Mouse (Mus musculus) gastrocnemius, adult 2 months (tissue): Measurements from ENCODE around the gene Hif3a. TPM values are rescaled to one million over a fixed set of nuclear protein-coding genes. Genes with fewer than 3 reads are reported as not detected.

ENCODE experiments used
- DNase-seq: peaks from one replicate; pipeline ENCODE4 v3.0.0; 2022
- H3K27ac ChIP-seq: fragments of 200-600 bp; 2 replicates; pipeline ENCODE4 v1.8.1; 2022; ENCODE audit warnings: mild to moderate bottlenecking
- H3K4me3 ChIP-seq: fragments of 200-600 bp; 2 replicates; pipeline ENCODE4 v1.8.1; 2022; ENCODE audit warnings: mild to moderate bottlenecking, moderate library complexity
- CTCF ChIP-seq: fragments of 200-600 bp; IDR thresholded peaks from 2 replicates; pipeline ENCODE4 v1.8.1; 2022; ENCODE audit warnings: antibody characterized with exemption, mild to moderate bottlenecking, moderate library complexity
- intact Hi-C: fragments of 180-260 bp; cut with DNase I; formaldehyde crosslinking; loops from one replicate; pipeline ENCODE4 v1.15.1; 2025
- total RNA-seq, 2 experiments: library from RNA; stranded (reverse); gene quantifications; 2 replicates each; pipeline ENCODE4 v1.2.3; 2021

Hif3a gene
- total RNA-seq, 2 experiments from 2014 or later: 0.84 to 1.6 TPM

DNA sequence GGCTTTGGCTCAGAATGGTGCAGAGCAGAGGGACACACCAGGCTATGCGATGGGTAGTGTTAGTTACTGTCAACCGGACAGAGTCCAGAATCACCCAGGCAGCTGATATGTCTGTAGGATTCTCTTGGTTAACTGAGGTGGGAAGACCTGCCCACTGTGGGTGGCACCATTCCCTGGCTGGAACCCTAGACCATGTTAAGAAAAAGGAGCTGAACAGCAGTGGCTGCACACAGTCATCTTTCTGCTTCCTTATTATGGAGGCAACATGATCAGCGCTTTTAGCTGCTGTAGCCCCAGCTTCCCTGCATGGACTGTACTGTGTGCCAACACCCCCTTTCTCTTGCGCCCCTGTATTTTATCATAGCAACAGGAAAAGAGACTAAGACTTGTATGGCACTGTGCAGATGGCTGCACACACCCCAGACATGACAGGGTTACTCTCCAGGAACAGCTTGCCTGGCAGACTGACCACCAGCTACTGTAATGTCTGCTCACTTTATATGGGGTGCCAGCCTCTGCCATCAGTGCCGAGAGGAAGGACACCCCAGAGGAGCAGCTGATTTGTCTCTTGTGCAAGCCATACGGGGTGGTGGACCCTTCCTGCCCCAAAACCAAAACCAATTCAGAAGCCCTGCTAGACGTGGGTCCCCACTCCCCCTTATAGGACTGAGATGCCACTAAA, 50.2 kb downstream of the Hif3a start:
- TF ChIP-seq CTCF: no peak
- Histone ChIP-seq H3K4me3 (no peak overlapping the region), H3K27ac (no peak overlapping the region)
- no peak for DNase-seq
- intact Hi-C loops: no loop called here

DNA sequence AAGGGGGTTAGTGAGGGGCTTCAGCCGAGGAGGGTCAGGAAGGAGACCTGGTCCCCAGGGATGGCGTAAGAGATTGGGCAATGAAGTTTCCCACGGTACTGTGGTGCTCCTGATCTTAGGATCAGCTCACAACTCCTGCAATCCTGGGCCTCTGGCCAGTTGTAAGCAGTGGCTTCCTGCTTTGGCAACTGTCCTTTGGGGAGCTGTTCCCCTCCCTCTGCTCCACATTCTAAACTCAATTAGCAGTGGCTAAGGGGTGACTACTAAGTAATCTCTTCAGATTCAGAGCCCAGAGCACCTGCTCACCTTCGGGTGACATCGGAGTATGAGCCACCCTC, 52.2 kb downstream of the Hif3a start:
- no peak for TF ChIP-seq CTCF
- Histone ChIP-seq H3K4me3 (no peak overlapping the region), H3K27ac (no peak overlapping the region)
- intact Hi-C loops: no loop called here
- no peak for DNase-seq

DNA sequence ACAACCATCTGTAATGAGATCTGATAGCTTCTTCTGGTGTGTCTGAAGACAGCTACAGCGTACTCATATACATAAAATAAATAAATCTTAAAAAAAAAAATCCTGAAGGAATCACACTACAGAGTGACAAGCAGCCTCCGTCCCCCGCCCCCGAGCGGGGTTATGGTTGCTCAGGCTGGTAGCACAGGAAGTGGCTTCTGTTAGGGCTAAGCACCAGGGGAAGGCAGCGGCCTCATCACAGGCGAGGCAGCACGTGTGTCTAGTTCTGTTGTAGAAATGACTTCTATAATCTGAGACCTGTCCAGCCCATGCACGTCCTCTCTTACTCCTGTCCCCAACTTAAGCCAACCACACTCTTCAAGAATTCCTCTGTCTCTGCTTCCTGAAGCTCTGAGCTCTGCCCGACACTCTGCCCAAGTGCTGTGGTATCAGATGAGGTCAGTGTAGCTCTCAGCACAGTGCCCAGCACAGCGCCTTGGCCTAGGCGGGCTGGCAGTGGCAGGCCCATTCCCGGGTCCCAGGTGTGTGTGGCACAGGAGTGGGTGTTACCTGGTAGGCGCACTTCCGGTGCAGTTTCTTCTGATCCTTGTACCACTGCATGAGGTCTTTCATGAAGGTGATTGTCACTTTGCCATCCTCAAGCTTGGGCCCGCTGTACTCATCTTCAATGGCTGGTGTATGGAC, 52.8 kb downstream of the Hif3a start:
- intact Hi-C loops: no loop called here
- no peak for DNase-seq
- no peak for TF ChIP-seq CTCF
- H3K4me3 ChIP-seq: no peak overlapping the region
- no peak overlapping the region for H3K27ac ChIP-seq

DNA sequence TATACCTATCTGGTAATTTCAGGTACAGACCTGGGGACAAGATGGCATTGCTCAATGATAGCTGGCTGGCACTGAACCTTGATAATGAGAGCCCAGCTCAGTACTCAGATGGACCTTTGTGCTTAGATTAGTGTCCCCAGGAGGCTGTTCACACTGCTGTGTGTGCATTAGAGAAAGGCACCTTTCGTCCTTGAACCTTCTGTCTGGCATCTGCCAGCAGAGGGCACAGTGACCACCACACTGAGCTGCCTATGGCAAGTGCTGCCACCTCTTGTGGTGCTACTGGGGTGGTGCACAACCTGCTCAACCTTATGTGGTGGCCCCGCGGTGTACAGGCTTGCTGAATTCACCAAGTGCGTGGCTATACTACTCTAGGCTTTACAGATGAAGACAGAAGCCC, 54.9 kb downstream of the Hif3a start:
- peak; percentile 57 for TF ChIP-seq CTCF
- no peak overlapping the region for H3K4me3 ChIP-seq
- H3K27ac ChIP-seq: no peak overlapping the region
- DNase-seq: no peak
- intact Hi-C loops: no loop called here

DNA sequence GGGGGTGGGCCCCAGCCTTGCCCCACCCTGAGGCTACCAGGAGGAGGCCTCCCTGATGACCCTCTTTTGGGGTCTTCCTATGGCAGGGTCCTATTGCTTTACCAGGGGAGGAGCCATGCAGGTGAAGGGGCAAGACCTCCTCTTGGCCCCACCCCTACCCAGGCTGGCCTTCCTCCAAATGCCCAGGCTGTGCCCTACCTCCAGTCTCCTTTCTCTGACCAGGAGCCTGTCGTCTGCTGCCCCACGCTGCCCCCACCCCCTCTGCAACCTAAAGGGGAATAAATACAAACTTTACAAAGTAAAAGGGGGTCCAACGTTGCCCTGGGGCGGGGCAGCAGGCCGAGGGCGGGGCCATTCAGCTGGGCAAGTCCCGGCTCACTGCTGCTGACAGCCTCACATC, 57.5 kb downstream of the Hif3a start:
- no peak for TF ChIP-seq CTCF
- Histone ChIP-seq H3K4me3 (no peak overlapping the region), H3K27ac (no peak overlapping the region)
- intact Hi-C loops: no loop called here
- DNase-seq: no peak

DNA sequence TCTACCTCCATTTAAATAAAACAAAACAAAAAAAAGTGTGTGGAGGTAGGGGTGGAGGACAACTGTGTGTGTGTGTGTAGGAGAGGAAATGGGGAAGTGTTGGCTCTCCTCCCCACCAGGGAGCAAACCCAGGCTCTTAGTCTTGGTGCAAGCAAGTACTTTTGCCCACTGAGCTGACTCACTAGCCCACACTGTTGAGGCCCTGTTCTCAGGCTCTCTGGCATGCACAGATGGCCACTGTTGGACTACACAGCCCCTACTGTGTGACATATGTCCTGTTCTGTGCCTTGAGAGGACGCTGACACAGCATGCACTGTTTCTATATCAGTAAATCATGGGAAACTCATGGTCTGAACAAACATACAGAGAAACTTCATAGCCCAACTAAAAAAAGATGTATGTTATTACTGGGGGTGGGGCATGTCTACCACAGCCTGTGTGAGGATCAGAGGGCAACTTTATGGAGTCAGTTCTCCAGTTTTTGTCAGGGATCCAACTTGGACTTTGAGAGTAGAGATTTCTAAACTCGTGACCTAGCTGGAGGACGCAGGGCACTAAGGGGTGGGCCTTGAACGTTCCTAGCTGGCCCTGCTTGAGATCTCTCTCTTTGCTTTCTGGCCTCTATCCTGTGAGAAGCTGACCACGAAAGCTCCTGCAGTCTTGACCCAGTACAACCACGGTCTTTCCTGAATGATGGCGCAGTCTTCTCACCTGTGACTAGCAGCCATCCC, 58.8 kb downstream of the Hif3a start:
- peak overlapping the region; percentile 66 for H3K27ac ChIP-seq
- TF ChIP-seq CTCF: no peak
- DNase-seq: no peak
- intact Hi-C loops: loop anchor here (2.0 kb wide), 1 partner anchor 63 kb away; no protein-coding TSS in a partner anchor
- no peak overlapping the region for H3K4me3 ChIP-seq

DNA sequence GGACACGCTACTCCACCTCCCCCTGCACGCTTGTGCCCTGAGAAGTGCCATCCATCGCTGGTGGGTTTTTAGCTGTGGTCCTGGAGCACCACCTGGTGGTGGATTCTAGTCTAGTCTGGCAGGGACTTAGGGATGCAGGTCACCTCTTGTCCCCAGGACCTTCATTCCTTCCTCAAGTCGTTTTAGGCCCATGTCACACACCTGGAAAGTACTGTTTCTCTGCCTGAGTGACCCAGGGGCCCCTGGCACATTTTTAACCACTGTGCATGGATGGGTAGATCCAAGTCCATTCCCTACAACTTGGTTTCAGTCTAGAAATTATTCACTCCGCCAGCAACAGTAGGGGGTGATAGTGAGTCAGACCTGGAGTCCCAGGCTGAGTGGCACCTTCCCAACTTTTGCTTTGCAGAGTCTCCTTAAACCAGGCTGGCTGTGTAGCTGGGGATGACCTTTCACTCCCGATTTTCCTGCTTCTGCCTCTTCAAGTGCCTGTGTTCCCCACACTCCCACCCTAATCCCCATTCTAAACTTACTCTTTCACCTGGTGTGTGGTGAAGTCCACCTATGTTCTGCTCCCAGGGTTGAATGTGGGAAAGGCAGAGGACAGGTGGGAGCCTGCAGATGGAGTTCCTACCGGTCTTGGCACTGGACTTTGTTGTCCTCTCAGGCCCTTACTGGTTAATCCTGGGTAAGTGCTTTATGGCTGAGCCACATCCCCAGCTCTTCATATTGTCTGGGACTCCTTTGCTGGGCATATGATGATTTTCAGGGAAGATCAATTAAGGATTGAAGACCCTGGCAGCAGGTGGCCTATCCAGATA, 59.6 kb downstream of the Hif3a start:
- intact Hi-C loops: loop anchor here (1.0 to 2.0 kb wide), 4 partner anchors 49 to 71 kb away; no protein-coding TSS in a partner anchor
- TF ChIP-seq CTCF: peak; percentile 77
- Histone ChIP-seq H3K4me3 (no peak overlapping the region), H3K27ac (peak overlapping the region; percentile 66)
- DNase-seq: peak; percentile 84

DNA sequence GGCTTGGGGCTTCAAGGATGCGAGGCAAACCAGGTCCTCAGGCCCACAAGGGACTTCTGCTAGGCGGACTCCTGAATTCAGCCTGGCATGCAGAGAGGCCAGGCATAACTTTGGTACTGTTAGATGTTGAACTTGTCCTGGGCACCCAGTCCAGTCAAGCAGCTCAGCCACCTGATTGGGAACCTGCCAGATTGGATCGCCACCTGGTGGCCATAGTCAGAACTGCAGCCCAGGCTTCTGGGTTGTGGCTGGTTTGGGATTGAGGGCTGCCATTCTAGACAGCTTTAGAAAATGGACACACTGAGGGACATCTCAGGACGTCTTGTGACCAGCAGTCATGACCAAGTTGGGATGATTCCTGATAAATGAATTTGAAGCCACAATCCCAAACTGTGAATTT, 62.6 kb downstream of the Hif3a start:
- no peak overlapping the region for H3K4me3 ChIP-seq
- TF ChIP-seq CTCF: peak; percentile 100
- no peak overlapping the region for H3K27ac ChIP-seq
- DNase-seq: peak; percentile 85
- intact Hi-C loops: loop anchor here (1.0 kb wide), 2 partner anchors 48 to 66 kb away; no protein-coding TSS in a partner anchor

DNA sequence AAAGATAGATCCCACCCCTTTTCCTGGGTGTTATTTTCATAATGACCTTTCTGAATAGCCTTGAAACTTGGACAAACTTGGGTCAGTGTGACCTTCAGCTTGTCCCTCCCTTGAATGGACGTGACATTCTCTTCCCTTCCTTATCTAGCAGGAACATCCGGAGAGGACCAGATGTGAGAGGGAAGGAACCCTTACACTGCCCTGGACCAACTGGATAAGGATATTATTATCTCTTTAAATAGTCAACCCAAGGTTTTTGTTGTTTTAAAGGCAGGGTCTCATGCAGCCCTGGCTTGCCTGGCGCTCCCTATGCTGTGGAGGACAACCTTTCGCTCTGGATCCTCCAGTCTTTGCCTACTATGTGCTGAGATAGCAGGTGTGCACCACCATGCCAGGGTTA, 63.0 kb downstream of the Hif3a start:
- no peak overlapping the region for H3K4me3 ChIP-seq
- DNase-seq: no peak
- no peak overlapping the region for H3K27ac ChIP-seq
- intact Hi-C loops: loop anchor here (1.0 kb wide), 2 partner anchors 48 to 66 kb away; no protein-coding TSS in a partner anchor
- no peak for TF ChIP-seq CTCF

DNA sequence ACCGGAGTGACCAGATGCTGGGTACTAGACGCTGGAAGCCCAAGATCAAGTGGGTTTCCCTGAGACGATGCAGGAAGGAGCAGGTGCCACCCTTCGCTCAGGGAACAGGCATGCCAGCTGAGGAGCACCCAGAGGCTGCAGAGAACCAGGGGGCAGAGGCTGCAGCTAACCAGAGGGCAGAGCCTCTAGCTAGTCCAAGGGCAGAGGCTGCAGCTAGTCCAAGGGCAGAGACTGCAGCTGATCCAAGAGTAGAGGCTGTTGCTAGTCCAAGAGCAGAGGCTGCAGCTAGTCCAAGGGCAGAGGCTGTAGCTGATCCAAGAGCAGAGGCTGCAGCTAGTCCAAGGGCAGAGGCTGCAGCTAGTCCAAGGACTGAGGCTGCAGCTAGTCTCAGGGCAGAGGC, 66.9 kb downstream of the Hif3a start:
- no peak for DNase-seq
- intact Hi-C loops: no loop called here
- TF ChIP-seq CTCF: no peak
- H3K4me3 ChIP-seq: peak overlapping the region; percentile 75
- H3K27ac ChIP-seq: peak overlapping the region; percentile 38; the same call in 1 of the 2 replicates

DNA sequence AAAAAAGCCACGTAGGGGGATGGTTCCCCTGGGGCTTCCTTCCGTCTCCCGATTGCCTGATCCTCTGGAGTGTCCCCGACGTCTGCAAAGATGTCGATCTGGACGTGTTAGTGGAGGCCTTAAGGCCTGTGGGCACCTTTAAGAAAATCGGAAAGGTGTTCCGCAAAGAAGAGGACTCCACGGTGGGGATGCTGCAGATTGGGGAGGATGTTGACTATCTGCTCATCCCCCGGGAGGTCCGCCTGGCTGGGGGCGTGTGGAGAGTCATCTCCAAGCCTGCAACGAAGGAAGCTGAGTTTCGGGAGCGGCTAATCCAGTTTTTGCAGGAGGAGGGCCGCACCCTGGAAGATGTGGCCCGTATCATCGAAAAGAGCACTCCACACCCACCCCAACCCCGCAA, 67.8 kb downstream of the Hif3a start:
- Histone ChIP-seq H3K4me3 (peak overlapping the region; percentile 75), H3K27ac (peak overlapping the region; percentile 81)
- intact Hi-C loops: no loop called here
- TF ChIP-seq CTCF: no peak
- no peak for DNase-seq

DNA sequence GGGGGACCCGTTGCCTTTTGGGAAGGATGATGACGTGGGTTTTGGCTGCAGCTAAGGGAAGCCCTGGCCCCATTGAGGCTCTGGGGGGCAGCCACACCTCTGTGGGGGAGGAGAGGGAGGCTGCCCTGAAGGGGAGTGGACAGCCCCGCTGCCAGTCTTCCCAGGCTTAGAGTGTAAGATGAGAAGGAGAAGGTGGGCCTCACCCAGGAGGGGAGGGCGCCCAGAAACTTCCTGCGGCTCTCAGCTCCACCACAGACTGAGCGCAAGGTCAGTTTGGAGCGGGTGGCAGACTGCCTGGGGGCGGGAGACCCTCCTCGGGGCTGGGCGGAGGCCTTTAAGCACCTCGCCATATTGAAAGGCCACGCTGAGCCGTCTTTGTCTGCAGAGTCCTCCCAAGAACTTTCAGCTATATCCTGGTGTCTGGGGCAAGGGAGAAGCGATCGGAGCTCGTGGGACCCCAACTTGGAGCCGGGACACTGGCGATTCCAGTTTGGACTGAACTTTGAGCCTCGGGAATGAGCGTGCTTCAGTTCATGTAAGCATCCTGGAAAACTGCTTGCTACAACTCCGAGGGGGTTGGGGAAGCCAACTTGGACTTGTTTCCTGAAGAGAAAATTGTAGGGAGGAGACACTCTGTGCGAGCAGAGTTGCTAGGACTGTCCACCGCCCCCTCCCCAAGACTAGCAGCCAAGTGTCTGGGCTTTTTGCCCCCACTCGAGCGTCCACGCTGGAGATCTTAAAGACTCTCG, 68.4 kb downstream of the Hif3a start:
- Histone ChIP-seq H3K27ac (peak overlapping the region; percentile 81), H3K4me3 (peak overlapping the region; percentile 75)
- TF ChIP-seq CTCF: no peak
- intact Hi-C loops: no loop called here
- peak; percentile 87 for DNase-seq
